Mouse (Mus musculus) megakaryocyte, adult 5-6 weeks (primary cell): ENCODE results near the gene Smndc1. TPM values are rescaled to one million over a fixed set of nuclear protein-coding genes. Genes with fewer than 3 reads are reported as not detected.
A peak's percentile ranks its signal among the peaks of the same experiment; 100 is the strongest.
"Not testable (repeated sequence)": the region's sequence is repeated elsewhere in the genome, so short reads cannot be mapped to it uniquely, and the experiment has no call there.

ENCODE experiments used
- ATAC-seq: 2 replicates; pipeline ENCODE4 v1.8.0; 2016; ENCODE audit warnings: mild to moderate bottlenecking, inconsistent platforms; ENCODE audit not compliant: poor library complexity, severe bottlenecking
- total RNA-seq, 2 experiments: library from RNA; stranded (forward) in 1 of 2; stranded (reverse) in 1 of 2; fragments of 153-499, 151-499 nt in 1 of 2; fragments of 221-1000, 200-1000 nt in 1 of 2; gene quantifications; 2 replicates each; pipeline versions ENCODE4 v1.2.3 to v1.2.4; 2015 to 2017

The Smndc1 gene
- total RNA-seq, 2 experiments from 2014 or later: 26.3 to 68.2 TPM

DNA sequence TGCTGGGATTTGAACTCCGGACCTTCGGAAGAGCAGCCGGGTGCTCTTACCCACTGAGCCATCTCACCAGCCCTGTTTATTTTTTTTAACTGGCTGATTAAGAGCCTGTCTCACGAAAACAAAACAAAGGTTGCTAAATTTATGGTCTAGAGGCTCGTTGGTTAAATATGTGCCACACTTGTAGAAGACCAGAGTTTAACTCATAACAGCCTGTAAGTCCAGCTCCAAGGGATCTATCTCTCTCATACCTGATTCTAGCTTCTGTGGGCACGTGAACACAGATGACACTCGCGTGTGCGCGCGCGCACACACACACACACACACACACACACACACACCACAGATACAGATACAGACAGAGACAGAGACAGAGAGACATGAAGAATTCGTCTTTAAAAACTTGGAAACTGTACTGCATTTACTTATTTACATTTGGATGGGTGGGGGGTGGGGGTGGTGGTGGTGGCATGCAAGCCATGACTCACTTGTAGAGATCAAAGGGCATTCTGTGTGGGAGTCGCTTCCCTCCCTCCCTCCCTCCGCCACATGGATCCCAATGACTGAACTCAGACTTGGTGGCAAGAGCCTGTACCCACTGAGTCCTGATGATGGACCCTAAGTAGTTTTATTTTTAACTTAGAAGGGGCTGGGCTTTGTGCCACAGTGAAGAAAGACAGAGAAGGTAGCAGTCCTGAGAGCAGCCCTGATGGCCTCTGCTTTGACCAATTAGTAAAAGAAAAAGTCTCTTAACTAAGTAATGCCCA, 23.4 kb upstream of the Smndc1 start:
- no peak for ATAC-seq

DNA sequence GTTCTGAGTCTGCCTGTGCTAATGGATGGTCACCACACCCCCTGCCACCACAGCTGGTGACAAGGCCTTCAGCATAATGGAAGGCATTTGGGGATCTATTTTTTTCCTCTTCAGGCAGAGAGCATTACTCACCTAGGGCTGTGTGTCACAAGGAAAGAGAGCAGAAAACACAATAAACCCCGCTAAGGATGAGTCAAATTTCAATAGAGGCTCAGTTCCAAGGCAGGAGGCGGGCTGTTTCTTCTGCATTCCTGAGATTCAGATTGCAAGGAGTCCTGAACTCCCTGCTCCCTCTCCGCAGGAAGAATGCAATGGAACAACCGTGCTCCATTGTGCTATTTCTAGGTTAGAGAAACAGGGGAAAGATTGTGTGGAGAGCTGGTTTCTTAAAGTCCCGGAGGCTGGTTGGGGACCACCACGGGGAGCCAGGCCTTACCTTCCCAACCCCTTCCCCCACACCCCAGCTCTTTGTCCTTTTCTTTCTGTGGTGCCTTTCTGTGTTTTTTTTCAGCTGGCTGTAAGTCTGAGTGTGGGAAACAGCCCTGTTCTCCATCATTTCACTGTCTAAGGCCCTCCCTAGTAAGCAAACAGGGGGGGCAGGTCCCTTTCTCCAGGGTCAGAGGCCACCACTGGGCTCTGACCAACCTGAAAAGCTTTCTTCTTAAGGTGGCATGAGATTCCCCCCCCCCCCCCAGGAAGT, 21.9 kb upstream of the Smndc1 start:
- ATAC-seq: no peak

DNA sequence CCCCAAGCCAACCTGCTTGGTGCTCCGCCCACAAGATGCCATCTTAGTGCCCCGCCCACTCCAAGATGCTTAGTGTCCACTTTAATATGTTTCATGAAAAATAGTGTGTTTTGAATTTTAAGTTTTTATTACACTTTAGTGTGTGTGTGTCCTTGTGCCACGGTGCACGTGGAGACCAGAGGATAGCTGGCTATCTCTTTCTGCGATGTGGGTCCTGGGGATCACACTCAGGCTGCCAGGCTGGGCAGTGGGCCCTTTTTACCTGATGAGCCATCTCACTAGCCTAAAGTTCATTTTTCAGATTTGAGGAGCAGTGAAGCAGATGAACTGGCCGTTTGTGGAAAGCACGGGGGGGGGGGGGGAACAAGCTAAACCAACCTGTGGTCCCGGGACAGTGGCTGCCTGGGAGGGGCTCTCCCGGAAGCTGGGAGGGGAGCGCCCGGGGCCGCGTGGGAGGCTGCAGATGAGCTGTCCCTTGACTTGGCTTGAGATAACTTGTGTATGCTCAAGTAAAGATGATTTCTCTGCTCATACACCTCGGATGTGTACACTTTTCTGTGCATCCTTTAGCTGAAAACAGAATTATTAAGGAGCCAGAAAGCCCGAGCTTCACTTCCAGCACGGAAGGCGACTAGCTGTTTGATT, 19.4 kb upstream of the Smndc1 start:
- ATAC-seq: no peak

DNA sequence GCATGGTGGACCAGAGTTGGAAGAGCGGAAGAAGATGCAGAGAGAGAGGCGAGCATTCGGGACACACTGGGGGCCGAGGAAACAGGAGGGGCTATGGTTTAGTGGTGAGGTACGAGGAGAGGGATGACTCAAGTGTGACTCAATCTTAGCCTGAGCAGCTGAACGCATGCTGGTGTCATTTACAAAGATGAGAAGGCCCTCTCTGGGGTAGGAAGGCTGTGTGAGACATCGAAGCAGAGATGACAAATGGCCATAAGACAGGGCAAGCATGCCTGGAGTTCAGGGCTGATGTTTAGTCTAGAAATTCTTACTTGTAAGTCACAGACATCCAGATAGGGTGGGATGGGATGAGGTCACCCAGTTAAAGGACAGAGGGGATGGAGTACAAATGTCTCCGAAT, 18.0 kb upstream of the Smndc1 start:
- ATAC-seq: no peak

DNA sequence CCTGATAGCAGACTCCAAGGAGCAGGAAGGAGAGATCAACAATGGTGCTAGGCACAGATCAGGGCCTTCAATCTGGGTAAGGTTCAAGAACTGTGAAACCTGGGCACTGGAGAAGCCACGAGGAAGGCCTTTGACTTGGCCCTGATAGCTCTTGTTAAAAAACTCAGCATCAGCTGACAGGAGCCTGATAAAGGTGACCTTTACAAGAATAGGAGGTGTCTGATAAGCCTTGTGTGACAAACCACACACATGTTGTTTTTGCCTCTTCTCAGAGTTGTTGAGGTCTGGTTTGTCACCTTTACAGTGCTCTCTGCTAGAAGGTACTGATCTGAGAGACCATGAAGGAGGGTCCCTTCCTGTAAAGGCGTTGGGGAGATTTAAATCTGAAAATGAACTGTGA, 17.0 kb upstream of the Smndc1 start:
- peak; percentile 52 for ATAC-seq

DNA sequence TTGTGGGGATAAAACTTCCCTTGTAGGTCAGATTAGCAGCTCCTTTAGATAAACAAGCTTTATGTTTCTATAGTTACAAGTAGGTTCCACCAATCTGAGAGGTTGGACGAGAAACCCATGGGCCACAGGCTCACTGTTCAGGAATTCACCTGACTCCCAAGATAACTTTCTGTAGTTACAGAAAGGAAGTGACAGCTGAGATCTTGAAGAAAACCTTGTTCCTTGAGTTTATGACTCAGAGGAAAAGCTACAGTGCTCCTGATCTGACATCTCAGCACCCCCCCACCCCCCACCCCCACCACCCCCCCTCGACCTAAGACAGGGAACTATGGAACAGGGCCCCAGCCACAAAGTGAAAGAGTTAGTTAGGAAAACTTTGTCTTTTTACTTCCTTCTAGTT, 15.4 kb upstream of the Smndc1 start:
- ATAC-seq: no peak

DNA sequence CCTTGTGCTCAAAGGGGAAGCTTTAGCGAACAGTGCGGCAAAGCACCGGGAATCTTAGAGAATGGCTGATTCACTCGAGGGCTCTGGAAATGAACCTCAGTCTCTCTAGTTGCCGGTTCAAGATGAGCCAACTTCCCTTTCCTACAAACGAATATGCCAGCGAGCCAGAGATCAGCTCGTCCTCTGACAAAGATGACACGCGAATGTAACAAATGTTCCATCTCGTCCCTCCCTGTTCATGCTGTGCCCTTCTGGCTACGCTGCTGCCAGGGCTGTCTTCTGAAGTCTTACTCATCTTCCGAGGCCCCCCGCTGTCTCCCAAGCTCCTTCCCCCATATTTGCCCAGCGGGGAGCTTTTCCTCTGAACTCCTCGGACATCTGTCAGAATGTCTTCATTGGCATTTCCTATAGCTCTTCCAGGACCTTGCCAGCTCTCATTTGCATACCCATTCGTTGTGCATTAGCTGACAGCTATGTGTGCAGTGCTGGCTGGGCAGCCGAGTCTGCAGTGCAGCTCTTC, 14.5 kb upstream of the Smndc1 start:
- no peak for ATAC-seq

DNA sequence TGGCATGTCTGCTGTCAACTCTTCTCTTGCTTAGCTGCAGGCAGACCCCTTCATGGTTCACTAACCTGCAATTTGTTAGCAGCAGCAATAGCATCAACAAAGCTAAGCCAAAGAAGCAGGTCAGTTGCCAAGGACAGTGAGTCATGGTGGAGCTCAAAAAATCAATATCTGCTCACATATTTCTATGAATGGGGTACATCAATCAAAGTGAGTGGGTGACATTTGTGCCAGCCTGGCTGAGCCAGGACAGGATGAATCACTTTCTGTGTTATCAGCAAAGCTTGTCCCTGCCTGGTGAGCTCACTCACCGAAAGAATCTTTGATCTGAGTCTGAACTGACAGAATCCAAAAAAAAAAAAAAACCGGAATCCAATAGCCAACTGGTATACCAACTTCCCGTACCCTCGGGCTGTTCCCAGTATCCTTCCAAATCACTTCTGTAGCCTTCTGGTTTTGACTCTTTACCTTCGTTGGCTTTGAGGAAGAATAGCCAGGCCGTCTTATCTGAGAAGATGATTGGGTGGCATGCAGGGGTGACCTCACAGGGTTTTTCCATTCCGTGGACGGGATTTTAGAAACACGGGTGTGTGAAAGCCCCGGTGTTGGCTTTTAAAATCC, 13.9 kb upstream of the Smndc1 start:
- ATAC-seq: no peak

DNA sequence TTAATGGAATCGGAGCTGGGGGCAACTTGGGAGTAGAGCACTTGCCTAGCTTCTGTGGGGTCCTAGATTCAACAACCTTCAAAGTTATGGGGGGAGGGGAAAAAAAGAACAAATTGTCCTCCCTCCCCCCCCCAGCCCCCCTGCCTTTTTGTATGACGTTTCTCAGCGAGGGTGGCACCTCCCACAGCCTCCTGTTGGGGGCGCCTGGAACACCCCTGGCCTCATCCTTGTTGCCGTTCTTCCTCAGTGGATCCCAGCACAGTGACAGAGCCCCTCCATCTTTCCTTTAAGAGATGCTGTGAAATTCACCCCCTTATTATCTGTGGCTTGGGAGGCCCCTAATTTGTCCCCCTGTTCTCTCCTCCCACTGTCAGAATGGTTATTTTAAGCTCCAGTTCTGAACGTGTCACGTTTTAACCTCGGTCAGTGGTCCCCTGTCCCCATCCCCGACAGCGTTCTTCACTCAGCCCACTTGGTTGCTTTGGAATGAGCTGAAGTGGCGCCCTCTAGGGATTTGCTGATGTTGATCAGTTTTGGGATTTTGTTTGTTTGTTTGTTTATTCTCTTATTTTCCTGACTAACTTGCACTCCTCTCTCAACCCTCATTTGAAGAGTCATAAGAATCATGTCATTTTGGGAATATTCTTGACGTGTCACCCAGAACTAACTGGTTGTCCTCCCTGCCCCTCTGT, 12.5 kb upstream of the Smndc1 start:
- no peak for ATAC-seq

DNA sequence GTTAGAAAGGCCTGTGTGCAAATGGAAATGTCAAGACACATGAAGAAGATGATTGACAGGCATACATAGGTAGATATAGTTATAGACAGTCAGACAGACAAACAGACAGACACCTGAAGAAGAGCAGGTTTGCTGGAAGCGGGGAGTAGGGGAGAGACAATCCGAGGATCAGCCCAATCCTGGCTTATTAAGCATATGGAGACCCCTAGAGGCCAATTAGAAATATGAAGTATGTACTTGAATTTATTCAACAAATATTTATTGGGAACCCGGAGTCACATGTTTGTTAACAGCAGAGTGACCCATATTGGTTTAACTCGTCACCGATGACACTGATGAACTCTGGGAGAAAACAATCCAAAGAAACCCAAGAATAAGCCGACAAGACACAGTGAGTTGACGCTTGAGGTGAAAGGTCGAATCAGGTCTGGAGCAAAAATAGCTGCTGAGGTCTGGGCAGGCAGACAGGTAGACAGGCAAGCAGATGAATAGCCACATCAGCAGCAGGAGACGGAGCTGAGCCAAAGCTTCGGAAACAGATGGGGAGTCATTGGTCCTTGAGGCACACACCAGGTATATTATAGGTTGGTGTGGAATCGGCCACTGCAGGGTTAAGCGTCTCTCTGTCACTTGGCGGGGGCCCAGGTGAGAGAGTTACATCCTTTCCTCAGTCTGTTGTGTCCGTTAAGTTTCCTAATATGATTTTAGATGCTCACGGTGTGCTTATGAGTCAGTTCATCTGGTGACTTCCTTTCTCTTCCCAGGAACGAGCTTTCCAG, 10.1 kb upstream of the Smndc1 start:
- ATAC-seq: no peak

DNA sequence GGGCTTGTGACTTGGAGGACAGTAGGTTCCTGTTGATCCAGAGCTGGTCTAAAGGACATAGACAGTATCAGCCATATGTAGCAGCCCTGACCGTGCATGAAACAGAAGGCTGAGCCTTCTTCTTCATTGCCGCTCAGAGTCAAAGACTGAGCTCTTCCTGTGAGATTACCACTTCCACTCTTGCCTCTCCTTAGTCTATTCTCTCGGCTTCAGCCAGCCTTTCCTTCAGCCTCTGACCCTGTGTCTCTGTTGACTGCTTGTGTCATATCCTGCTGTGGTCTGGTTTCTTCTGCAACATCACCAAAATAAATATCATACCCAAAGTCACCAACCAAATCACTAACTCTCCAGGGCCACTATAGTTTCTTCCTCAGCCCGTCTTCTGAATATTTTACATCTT, 8.8 kb upstream of the Smndc1 start:
- peak; percentile 58 for ATAC-seq

DNA sequence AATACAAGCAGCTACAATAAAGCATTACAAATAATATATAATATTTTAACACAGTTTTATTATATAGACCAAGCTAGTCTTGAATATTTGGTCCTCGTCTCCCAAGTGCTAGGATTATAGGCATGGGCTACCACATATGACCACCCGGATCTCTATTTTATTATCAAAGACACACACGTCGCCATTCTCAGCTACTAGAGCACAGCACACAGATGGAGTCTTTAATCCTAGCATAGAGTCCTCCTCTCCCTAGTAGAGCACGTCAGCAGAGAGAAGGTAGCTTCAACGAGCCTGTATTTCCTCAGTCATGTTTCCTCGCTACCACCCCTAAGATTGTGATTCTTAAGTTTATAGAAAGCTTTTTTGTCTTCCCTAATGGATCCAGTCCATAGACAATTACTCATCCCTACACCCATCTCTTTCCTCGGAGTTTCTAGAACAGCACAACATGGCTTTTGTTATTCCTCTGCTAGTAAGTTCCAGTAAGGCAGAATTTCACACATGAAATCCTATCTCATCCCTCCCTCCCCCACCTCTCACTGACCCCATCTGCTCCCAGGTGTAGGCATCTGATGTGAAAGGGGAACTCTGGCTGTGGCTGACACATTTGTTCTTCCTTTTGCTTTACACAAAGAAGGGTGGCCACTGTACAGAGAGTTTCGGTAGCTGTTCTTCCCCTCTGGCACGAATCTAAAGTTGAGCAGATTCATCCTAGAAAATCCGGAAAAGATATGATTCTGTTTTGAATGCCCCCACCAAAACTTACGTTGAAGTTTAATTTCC, 7.3 kb upstream of the Smndc1 start:
- peak; percentile 44 for ATAC-seq

DNA sequence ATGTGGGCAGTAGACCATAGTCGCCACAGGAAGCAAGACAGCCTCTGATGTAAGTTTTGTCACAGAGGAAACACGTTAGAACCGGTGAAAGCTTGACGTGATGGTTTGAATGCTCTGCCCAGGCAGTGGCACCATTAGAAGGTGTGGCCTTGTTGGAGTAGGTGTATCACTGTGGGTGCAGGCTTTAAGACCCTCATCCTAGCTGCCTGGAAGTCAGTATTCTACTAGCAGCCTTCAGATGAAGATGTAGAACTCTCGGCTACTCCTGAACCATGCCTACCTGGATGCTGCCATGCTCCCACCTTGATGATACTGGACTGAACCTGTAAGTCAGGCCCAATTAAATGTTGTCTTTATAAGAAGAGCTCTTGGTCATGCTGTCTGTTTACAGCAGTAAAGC, 5.4 kb upstream of the Smndc1 start:
- ATAC-seq: peak; percentile 35; the same call in 1 of the 2 replicates

DNA sequence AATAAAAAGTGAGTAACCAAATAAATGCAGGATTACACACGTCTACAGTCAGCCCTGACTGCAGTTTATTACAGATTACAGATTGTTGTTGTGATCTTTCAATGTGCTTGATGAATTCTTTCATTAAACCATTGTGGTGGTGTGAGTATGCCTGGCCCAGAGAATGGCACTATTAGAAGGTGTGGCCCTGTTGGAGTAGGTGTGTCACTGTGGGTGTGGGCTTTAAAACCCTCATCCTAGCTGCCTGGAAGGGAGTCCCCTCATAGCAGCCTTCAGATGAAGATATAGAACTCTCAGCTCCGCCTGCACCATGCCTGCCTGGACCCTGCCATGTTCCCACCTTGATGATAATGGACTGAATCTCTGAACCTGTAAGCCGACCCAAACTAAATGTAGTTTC, 4.6 kb upstream of the Smndc1 start:
- ATAC-seq: not testable (repeated sequence)

DNA sequence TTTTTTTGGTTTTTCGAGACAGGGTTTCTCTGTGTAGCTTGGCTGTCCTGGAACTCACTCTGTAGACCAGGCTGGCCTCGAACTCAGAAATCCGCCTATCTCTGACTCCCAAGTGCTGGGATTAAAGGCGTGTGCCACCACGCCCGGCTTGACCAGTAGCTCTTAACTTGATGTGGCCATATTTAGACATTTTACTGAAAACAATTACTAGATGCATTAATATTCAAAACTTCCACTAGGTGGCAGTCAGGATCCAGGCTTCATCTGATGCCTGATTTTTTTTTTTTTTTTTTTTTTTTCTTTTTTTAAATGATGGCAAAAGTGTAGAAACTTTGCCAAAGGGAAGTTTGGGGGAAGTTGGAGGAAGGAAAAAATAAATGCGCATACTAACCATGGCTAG, 4.2 kb upstream of the Smndc1 start:
- ATAC-seq: 0 out of 2 replicates have a peak, but pooled peaks have one; percentile 7

DNA sequence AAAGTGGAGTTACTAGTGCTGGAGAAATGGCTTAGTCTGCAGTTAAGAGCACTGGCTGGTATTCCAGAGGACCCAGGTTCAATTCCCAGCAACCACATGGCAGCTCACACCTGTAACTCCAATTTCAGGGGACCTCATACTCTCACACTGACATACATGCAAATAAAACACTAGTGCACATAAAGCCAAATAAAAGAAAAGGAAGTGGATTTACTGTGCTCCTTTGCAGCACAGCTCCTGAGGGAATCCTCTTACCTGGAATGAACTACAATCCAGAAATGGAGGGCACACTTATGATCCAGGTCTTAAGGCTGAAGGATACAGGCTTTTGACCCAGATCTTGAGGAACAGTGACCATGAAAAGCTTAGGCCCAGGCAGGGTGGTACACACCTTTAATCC, 3.3 kb upstream of the Smndc1 start:
- ATAC-seq: no peak

DNA sequence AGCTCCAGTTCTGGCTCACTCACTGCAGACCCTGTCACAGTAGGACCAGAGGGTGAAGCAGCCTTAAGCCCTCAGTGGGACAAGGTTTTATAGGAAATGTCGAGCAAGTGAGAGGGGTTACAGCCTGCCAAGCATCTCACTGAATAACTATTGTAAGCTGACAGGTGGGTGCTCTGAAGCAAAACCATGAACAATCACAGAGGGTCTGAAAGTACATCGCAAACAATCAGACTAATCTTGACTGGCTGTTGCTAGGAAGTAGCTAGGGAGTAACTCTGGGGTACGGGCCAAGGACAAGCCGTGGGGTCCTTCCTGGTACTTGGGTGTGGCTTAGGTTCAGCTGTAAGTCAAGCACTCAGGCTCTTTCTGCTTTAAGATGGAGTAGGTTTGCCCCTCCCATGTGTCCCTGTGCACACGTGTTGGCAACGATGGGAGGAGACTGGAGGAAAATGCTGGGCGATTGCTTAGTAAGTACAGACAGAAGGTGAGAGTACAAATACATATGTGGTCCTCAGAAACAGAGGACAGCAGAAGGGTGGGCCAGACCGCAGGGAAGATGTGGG, 2.5 kb upstream of the Smndc1 start:
- no peak for ATAC-seq

DNA sequence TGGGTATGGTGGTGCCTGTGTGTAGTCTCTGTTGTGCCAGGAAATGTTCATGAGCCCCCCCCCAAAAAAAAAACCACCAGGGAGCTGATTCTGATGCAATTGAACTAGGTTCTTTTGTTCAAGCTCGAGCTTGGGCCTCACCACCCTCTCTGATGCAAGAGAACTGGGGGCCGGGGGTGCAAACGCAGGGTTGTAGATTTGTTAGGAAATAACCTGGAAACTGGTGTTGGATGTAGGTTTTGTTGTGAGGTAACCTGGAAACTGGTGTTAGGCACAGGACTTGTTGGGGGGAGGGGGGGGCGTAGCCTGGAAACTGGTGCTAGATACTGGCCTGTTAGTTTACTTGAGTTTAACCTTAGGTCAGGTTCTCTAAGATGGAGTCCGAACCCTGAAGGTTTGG, 1.4 kb upstream of the Smndc1 start:
- no peak for ATAC-seq

DNA sequence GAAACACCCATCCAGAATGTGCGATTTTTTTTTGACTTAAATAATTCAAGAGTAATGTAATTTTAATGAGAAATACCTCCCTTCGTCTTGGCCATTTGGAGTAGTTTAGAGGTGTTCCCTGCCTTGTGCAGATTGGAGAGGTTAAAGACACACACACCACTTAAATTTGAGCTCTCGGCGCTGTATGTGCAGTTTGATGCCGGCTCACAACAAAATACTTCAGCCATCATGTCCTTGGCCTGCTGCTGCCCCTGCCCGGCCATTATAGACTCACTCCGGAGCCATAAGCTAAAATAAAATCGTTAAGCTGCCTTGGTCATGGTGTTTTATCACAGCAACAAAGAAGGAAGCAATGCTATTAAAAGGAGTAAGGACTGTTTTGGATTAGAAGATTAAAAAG, 1.0 kb upstream of the Smndc1 start:
- no peak for ATAC-seq
